Mouse (Mus musculus) embryonic facial prominence, embryonic 12.5 days (tissue): ENCODE data around the gene Aqp2. TPM values are rescaled to one million over a fixed set of nuclear protein-coding genes. Genes with fewer than 3 reads are reported as not detected.

Source experiments
- polyA plus RNA-seq: library from polyadenylated mRNA; unstranded; fragments of >200 nt; fragmentation: Nextera tagmentation; extraction: Ambion mirVana; gene quantifications from 2 replicates; pipeline ENCODE4 v1.2.1, GENCODE M21; 2016

The Aqp2 gene
- polyA plus RNA-seq, 1 experiment from 2014 or later, result not detected

Other genes with a start within 250 kb of the Aqp2 start
- gene Fmnl3, start 208.6 kb upstream of the Aqp2 start, polyA plus RNA-seq, result 32.6 and 37.0 TPM in 2 replicates
- gene Tmbim6, start 186.2 kb upstream of the Aqp2 start, polyA plus RNA-seq, result 256 and 268 TPM in 2 replicates
- 11.6 and 12.3 TPM in 2 replicates for gene Nckap5l, start 121.3 kb upstream of the Aqp2 start, polyA plus RNA-seq
- 14.6 and 16.3 TPM in 2 replicates for gene Bcdin3d, start 104.3 kb upstream of the Aqp2 start, polyA plus RNA-seq
- gene Faim2, start 50.9 kb upstream of the Aqp2 start, polyA plus RNA-seq, result 0.36 and 1.0 TPM in 2 replicates
- gene Aqp5, start 11.7 kb downstream of the Aqp2 start, polyA plus RNA-seq, result 0.33 TPM in 1 of 2 replicates, not detected in the other
- 0.08 TPM in 1 of 2 replicates, not detected in the other for gene Aqp6, start 22.3 kb downstream of the Aqp2 start, polyA plus RNA-seq
- 136 and 149 TPM in 2 replicates for gene Racgap1, start 72.6 kb downstream of the Aqp2 start, polyA plus RNA-seq
- 6.2 and 6.7 TPM in 2 replicates for gene Asic1, start 91.3 kb downstream of the Aqp2 start, polyA plus RNA-seq
- gene Smarcd1, start 123.1 kb downstream of the Aqp2 start, polyA plus RNA-seq, result 67.4 and 80.2 TPM in 2 replicates
- gene Gm17349, start 126.4 kb downstream of the Aqp2 start, polyA plus RNA-seq, result not detected in 2 replicates
- gene Gpd1, start 138.5 kb downstream of the Aqp2 start, polyA plus RNA-seq, result 0.34 and 0.54 TPM in 2 replicates
- gene Cox14, start 146.6 kb downstream of the Aqp2 start, polyA plus RNA-seq, result 148 and 161 TPM in 2 replicates
- gene Cers5, start 193.8 kb downstream of the Aqp2 start, polyA plus RNA-seq, result 70.1 and 74.9 TPM in 2 replicates